Mouse (Mus musculus): ENCODE results near the gene Mtcl1.

- TF ChIP-seq POLR2A (IDR thresholded peaks at IDR 0.05; ENCODE audit: control insufficient read depth, extremely low read depth, insufficient read depth, low read length, poor library complexity) (no peak), CTCF (IDR thresholded peaks at IDR 0.05; ENCODE audit: borderline replicate concordance, control insufficient read depth, extremely low read depth, insufficient read depth, low read length, poor library complexity) (no peak)
Observed at GRCm38 (mm10) chr17:66322646-66323255, 126.8 kb downstream of the Mtcl1 start.
